Mouse (Mus musculus) embryo, embryonic 10.5 days (tissue): ENCODE data around the gene Arl16.
A peak's percentile ranks its signal among the peaks of the same experiment; 100 is the strongest.

Experiments used
- DNase-seq: peaks from one replicate; pipeline ENCODE4 v3.0.0-alpha.2; 2015; ENCODE audit warnings: low spot score

Arl16 gene

GRCm38 (mm10) chr11:120445475-120445874 lies 21.9 kb downstream of the Arl16 start:
- DNase-seq, result no peak

GRCm38 (mm10) chr11:120444106-120444505 lies 23.3 kb downstream of the Arl16 start:
- DNase-seq, result no peak

- DNase-seq, result no peak
These were observed 24.6 kb downstream of the Arl16 start for GRCm38 (mm10) chr11:120442765-120443280.

GRCm38 (mm10) chr11:120442344-120442743 lies 25.1 kb downstream of the Arl16 start, which contains the start of gene Tspan10:
Tspan10 (plus strand) TSS chr11:120442644.
- DNase-seq, result no peak

DNA sequence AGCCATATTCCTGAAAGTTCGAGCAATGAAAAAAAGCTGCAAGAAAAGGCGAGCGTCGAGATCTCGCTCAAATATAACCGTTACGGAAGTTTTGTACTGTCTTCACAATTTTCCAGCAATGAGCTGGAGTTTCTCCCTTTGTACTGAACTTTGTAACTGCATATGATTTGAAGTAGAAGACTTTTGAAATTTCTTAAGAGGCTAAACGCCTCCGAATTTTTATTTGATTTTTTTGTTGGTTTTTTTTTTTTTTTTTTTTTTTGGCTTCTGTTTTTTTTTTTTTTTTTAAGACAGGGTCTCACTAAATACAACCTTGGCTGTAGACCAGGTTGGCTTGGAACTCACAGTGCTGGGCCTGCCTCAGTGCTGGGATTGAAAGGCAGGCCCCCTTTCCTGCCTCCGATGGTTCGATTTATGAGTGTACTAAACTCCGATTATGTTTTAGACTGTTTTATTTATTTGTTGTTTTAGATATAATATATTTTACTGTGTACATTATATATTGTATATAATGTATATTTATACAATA lies 29.5 kb downstream of the Arl16 start:
- no peak for DNase-seq

GRCm38 (mm10) chr11:120437152-120437856 lies 30.1 kb downstream of the Arl16 start, which contains the start of gene Nploc4:
Nploc4 (minus strand) TSS chr11:120437708.
- peak; percentile 93 for DNase-seq

DNA sequence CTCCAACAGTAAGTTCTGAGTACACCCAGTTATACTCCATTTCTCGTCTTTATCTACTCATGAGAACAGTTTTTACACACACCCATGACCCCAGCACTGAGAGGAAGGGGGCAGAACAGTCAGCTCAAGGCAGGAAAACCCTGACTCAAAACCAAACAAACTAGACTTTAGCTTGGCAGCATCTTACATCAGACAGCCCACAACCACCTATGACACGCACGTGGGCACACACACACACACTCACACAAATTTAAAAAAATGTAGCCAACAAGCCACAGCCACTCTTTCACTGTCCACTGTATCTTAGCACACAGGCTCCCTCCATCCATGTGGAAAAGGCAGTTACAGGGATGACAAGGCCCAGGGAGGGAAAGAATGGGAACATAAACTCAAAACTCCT lies 40.7 kb downstream of the Arl16 start:
- DNase-seq, result no peak

DNA sequence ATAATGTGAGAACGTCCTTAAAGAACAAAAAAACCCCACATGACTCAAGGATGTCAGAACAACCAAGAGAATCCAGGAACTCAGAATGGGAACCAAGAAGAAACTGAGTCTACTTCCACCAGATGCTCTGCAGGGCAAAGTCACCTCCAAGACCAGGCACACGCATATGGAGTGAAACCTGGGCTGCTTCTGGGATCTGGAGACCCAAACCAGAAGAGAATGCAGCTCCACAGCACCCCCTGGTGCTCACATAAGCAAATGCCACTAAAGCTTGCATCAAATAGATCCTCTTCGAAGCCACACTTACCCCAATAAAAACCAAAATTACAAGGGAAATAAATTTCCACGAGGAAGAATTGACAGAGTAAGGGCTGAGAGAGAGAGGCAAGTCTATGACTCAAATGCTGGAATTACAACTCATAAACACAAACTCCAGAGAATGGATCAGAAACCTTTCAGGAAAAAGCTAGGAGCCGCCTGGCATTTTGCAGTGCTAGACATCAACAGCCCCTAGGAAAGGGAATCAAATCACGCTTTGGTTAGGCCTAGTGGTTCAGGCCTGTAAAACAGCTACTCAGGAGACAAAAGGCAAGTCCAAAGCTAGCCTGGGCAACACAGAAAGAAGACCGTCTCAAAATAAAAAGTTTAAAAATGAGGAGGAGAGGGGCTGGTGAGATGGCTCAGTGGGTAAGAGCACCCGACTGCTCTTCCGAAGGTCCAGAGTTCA lies 43.7 kb downstream of the Arl16 start:
- peak; percentile 83 for DNase-seq

DNA sequence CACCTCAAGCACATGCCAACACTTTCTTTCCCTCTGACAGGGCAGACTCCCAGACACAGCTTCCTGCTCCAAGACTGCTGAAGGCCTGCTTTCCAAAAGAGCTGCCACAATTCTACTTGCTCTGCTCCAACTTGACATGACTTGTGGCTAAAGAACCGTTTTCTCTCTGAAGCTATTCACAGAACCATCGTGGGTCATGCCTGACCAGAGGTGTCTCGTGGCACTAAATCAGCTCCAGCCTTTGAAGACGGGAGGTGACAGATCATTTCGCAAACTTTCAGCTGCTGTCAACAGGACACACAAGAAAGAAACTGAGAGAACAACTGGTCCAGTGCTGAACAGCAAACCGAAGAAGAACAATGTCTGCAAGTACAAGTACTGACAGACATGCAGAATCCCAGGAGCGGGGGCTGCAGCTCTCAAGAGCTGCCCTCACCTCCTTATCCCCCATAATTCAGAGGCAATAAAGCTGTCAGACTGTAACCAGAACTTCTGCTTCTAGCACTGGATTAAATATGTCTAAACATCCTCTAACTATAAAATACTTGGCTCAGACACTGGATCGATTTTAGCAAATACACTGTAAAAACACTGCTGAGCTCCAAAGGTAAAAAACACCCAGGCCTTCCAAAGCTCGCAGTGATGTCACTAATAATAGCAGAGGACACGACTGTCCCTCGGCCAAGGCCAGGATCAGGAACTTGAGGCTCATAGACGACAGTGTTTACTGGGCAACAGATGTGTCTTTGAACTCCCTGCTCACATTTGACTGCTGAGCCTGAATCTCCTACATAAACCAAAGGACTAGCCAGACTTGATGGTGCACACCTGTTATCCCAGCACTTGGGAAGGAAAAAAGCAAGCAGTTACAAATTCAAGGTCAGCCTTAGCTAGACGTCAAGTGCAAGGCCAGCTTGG lies 44.5 kb downstream of the Arl16 start:
- no peak for DNase-seq

GRCm38 (mm10) chr11:120418592-120418991 lies 48.8 kb downstream of the Arl16 start:
- no peak for DNase-seq

GRCm38 (mm10) chr11:120417852-120418251 lies 49.6 kb downstream of the Arl16 start:
- no peak for DNase-seq
